Mouse (Mus musculus) limb, embryonic 15.5 days (tissue): Measurements from ENCODE around the gene Pank4. TPM values are rescaled to one million over a fixed set of nuclear protein-coding genes. Genes with fewer than 3 reads are reported as not detected.

Experiments used
- ATAC-seq: fragments of 200-750 bp; cut with Nextera tagmentation; 2 replicates; pipeline ENCODE4 v1.8.0; 2017; ENCODE audit warnings: low read depth, moderate TSS enrichment; ENCODE audit not compliant: insufficient number of reproducible peaks, low FRiP score, low TSS enrichment
- H3K27ac ChIP-seq: fragments of 300-500 bp; sonication (generic); 2 replicates; pipeline ENCODE4 v1.5.1; 2015; ENCODE audit warnings: moderate library complexity, mild to moderate bottlenecking, inconsistent platforms
- H3K27me3 ChIP-seq: fragments of 300-500 bp; sonication (generic); 2 replicates; pipeline ENCODE4 v1.6.1; 2015; ENCODE audit warnings: inconsistent platforms
- H3K36me3 ChIP-seq: fragments of 300-500 bp; sonication (generic); 2 replicates; pipeline ENCODE4 v1.6.1; 2015; ENCODE audit warnings: inconsistent platforms
- H3K4me1 ChIP-seq: fragments of 300-500 bp; sonication (generic); 2 replicates; pipeline ENCODE4 v1.6.1; 2015; ENCODE audit warnings: inconsistent platforms
- H3K4me2 ChIP-seq: fragments of 300-500 bp; sonication (generic); 2 replicates; pipeline ENCODE4 v1.6.1; 2015; ENCODE audit warnings: mild to moderate bottlenecking, inconsistent platforms
- H3K4me3 ChIP-seq: fragments of 300-500 bp; sonication (generic); 2 replicates; pipeline ENCODE4 v1.5.1; 2015; ENCODE audit warnings: mild to moderate bottlenecking, inconsistent platforms
- H3K9ac ChIP-seq: fragments of 300-500 bp; sonication (generic); 2 replicates; pipeline ENCODE4 v1.6.1; 2015; ENCODE audit warnings: inconsistent platforms
- H3K9me3 ChIP-seq: fragments of 300-500 bp; sonication (generic); 2 replicates; pipeline ENCODE4 v1.6.1; 2016; ENCODE audit warnings: inconsistent platforms
- WGBS: fragments of 180-500 bp; shearing (Covaris S2); methylation state at CpG from one replicate; pipeline ENCODE4 v1.1.7; 2015; 5-methylcytosine and 5-hydroxymethylcytosine counted together
- polyA plus RNA-seq: library from polyadenylated mRNA; unstranded; fragments of >200 nt; fragmentation: Nextera tagmentation; extraction: Ambion mirVana; gene quantifications from 2 replicates; pipeline ENCODE4 v1.2.1, GENCODE M21; 2015

Gene Pank4
- polyA plus RNA-seq, 1 experiment from 2014 or later = 38.6 TPM

GRCm38 (mm10) chr4:155007641-155008040 is 43.7 kb downstream of the Pank4 start:
- no peak overlapping the region for H3K9ac ChIP-seq
- no peaks in the 10 kb centered on the region for H3K27me3 ChIP-seq
- no peak overlapping the region for H3K27ac ChIP-seq
- 71% methylated on average over 3 of the region's 3 CpGs for WGBS
- ATAC-seq = no peak
- no peaks in the 10 kb centered on the region for H3K9me3 ChIP-seq
- no peak overlapping the region for H3K4me3 ChIP-seq
- no peaks in the 10 kb centered on the region for H3K36me3 ChIP-seq
- H3K4me1 ChIP-seq = no peaks in the 10 kb centered on the region
- no peak overlapping the region for H3K4me2 ChIP-seq

- H3K27me3 ChIP-seq = no peaks in the 10 kb centered on the region
- ATAC-seq = no peak
- H3K9me3 ChIP-seq = no peaks in the 10 kb centered on the region
Observed at GRCm38 (mm10) chr4:155008075-155008474, 44.2 kb downstream of the Pank4 start.

GRCm38 (mm10) chr4:155009216-155009615 is 45.3 kb downstream of the Pank4 start:
- WGBS = 82% methylated on average over 3 of the region's 3 CpGs
- no peak overlapping the region for H3K4me2 ChIP-seq
- H3K27ac ChIP-seq = no peak overlapping the region
- H3K27me3 ChIP-seq = no peaks in the 10 kb centered on the region
- H3K9me3 ChIP-seq = no peaks in the 10 kb centered on the region
- H3K4me1 ChIP-seq = no peaks in the 10 kb centered on the region
- no peak overlapping the region for H3K4me3 ChIP-seq
- ATAC-seq = no peak
- H3K36me3 ChIP-seq = no peaks in the 10 kb centered on the region
- H3K9ac ChIP-seq = no peak overlapping the region

More at GRCm38 (mm10) chr4:155008075-155008474, 44.2 kb downstream of the Pank4 start:
- Histone ChIP-seq H3K4me2 (no peak overlapping the region), H3K9ac (no peak overlapping the region), H3K36me3 (no peaks in the 10 kb centered on the region), H3K4me1 (no peaks in the 10 kb centered on the region), H3K27ac (no peak overlapping the region), H3K4me3 (no peak overlapping the region)

- H3K4me3 ChIP-seq = no peak overlapping the region
- H3K4me2 ChIP-seq = no peak overlapping the region
- no peak overlapping the region for H3K27ac ChIP-seq
- WGBS = 84% methylated on average over 5 of the region's 5 CpGs
- H3K27me3 ChIP-seq = no peaks in the 10 kb centered on the region
- H3K9ac ChIP-seq = no peak overlapping the region
- ATAC-seq = no peak
- no peaks in the 10 kb centered on the region for H3K36me3 ChIP-seq
- H3K9me3 ChIP-seq = no peaks in the 10 kb centered on the region
- no peaks in the 10 kb centered on the region for H3K4me1 ChIP-seq
Observed at GRCm38 (mm10) chr4:155010870-155011269, 46.9 kb downstream of the Pank4 start.

GRCm38 (mm10) chr4:155011312-155012025 is 47.5 kb downstream of the Pank4 start:
- ATAC-seq = no peak
- H3K9me3 ChIP-seq = no peaks in the 10 kb centered on the region
- no peaks in the 10 kb centered on the region for H3K4me1 ChIP-seq
- no peaks in the 10 kb centered on the region for H3K27me3 ChIP-seq
- no peak overlapping the region for H3K9ac ChIP-seq
- H3K27ac ChIP-seq = no peak overlapping the region
- H3K4me2 ChIP-seq = no peak overlapping the region
- H3K4me3 ChIP-seq = no peak overlapping the region
- no peaks in the 10 kb centered on the region for H3K36me3 ChIP-seq
- WGBS = 66% methylated on average over 8 of the region's 8 CpGs

- H3K4me1 ChIP-seq = no peaks in the 10 kb centered on the region
- no peaks in the 10 kb centered on the region for H3K27me3 ChIP-seq
- H3K9ac ChIP-seq = no peak overlapping the region
- no peaks in the 10 kb centered on the region for H3K9me3 ChIP-seq
- no peaks in the 10 kb centered on the region for H3K36me3 ChIP-seq
- H3K4me3 ChIP-seq = no peak overlapping the region
- no peak for ATAC-seq
- H3K27ac ChIP-seq = no peak overlapping the region
- H3K4me2 ChIP-seq = no peak overlapping the region
- 48% methylated on average over 2 of the region's 2 CpGs for WGBS
Observed at GRCm38 (mm10) chr4:155012115-155012514, 48.2 kb downstream of the Pank4 start.

GRCm38 (mm10) chr4:155012788-155013187 is 48.9 kb downstream of the Pank4 start:
- no peaks in the 10 kb centered on the region for H3K9me3 ChIP-seq
- H3K4me2 ChIP-seq = no peak overlapping the region
- H3K4me1 ChIP-seq = no peaks in the 10 kb centered on the region
- H3K27ac ChIP-seq = no peak overlapping the region
- no peaks in the 10 kb centered on the region for H3K36me3 ChIP-seq
- no peak overlapping the region for H3K9ac ChIP-seq
- WGBS = 4% methylated on average over 4 of the region's 4 CpGs
- H3K27me3 ChIP-seq = no peaks in the 10 kb centered on the region
- H3K4me3 ChIP-seq = no peak overlapping the region
- no peak; the same call in 1 of the 2 replicates for ATAC-seq

- Histone ChIP-seq H3K36me3 (no peaks in the 10 kb centered on the region), H3K9ac (no peak overlapping the region), H3K9me3 (no peaks in the 10 kb centered on the region), H3K27ac (no peak overlapping the region), H3K4me3 (no peak overlapping the region), H3K27me3 (no peaks in the 10 kb centered on the region), H3K4me1 (peaks cover 9% of the 10 kb centered on the region), H3K4me2 (no peak overlapping the region)
- 64% methylated on average over 14 of the region's 14 CpGs for WGBS
- no peak for ATAC-seq
Observed at GRCm38 (mm10) chr4:155014244-155014643, 50.3 kb downstream of the Pank4 start.

- H3K4me2 ChIP-seq = no peak overlapping the region
- H3K27me3 ChIP-seq = no peaks in the 10 kb centered on the region
- no peak overlapping the region for H3K4me3 ChIP-seq
- no peak overlapping the region for H3K27ac ChIP-seq
- H3K4me1 ChIP-seq = peaks cover 15% of the 10 kb centered on the region
- H3K9me3 ChIP-seq = no peaks in the 10 kb centered on the region
- H3K9ac ChIP-seq = no peak overlapping the region
- ATAC-seq = no peak
- WGBS = 54% methylated on average over 12 of the region's 12 CpGs
- no peaks in the 10 kb centered on the region for H3K36me3 ChIP-seq
Observed at GRCm38 (mm10) chr4:155014791-155015190, 50.9 kb downstream of the Pank4 start.

- H3K9me3 ChIP-seq = no peaks in the 10 kb centered on the region
- no peak overlapping the region for H3K4me2 ChIP-seq
- no peak for ATAC-seq
- H3K27me3 ChIP-seq = no peaks in the 10 kb centered on the region
- no peak overlapping the region for H3K4me3 ChIP-seq
- peaks cover 20% of the 10 kb centered on the region for H3K4me1 ChIP-seq
- no peak overlapping the region for H3K9ac ChIP-seq
- 62% methylated on average over 4 of the region's 4 CpGs for WGBS
- no peaks in the 10 kb centered on the region for H3K36me3 ChIP-seq
- no peak overlapping the region for H3K27ac ChIP-seq
Observed at GRCm38 (mm10) chr4:155015550-155015949, 51.6 kb downstream of the Pank4 start.

- Histone ChIP-seq H3K27me3 (no peaks in the 10 kb centered on the region), H3K9ac (no peak overlapping the region), H3K9me3 (no peaks in the 10 kb centered on the region), H3K4me3 (no peak overlapping the region), H3K36me3 (no peaks in the 10 kb centered on the region), H3K4me1 (peaks cover 20% of the 10 kb centered on the region), H3K27ac (no peak overlapping the region), H3K4me2 (no peak overlapping the region)
- no peak for ATAC-seq
- 76% methylated on average over 11 of the region's 11 CpGs for WGBS
Observed at GRCm38 (mm10) chr4:155016807-155017206, 52.9 kb downstream of the Pank4 start.

GRCm38 (mm10) chr4:155017253-155017878 is 53.4 kb downstream of the Pank4 start:
- H3K4me1 ChIP-seq = peaks cover 20% of the 10 kb centered on the region
- H3K36me3 ChIP-seq = no peaks in the 10 kb centered on the region
- H3K9me3 ChIP-seq = no peaks in the 10 kb centered on the region
- no peak overlapping the region for H3K4me3 ChIP-seq
- 60% methylated on average over 11 of the region's 11 CpGs for WGBS
- no peak overlapping the region for H3K9ac ChIP-seq
- H3K27ac ChIP-seq = no peak overlapping the region
- H3K27me3 ChIP-seq = no peaks in the 10 kb centered on the region
- no peak overlapping the region for H3K4me2 ChIP-seq
- ATAC-seq = no peak
